Mouse (Mus musculus) testis, adult 2 months (tissue): ENCODE data around the gene Pi4k2a.

Experiments
- CTCF ChIP-seq: fragments of 200-500 bp; IDR thresholded peaks from 2 replicates; pipeline ENCODE4 v1.5.1; 2012; ENCODE audit warnings: low read depth, mild to moderate bottlenecking, inconsistent platforms, low read length, moderate library complexity; ENCODE audit not compliant: control insufficient read depth, insufficient read depth, insufficient replicate concordance
- POLR2A ChIP-seq: fragments of 200-500 bp; IDR thresholded peaks from 2 replicates; pipeline ENCODE4 v1.6.1; 2012; ENCODE audit warnings: low read depth, mild to moderate bottlenecking, inconsistent platforms, low read length, moderate library complexity; ENCODE audit not compliant: control insufficient read depth

- TF ChIP-seq POLR2A (no peak), CTCF (no peak)
Measured at GRCm38 (mm10) chr19:42043988-42044387, 46.3 kb upstream of the Pi4k2a start.
